Mouse (Mus musculus): ENCODE data around the gene Acadsb.
"Not testable (repeated sequence)": the region's sequence is repeated elsewhere in the genome, so short reads cannot be mapped to it uniquely, and the experiment has no call there.

The Acadsb gene
- long read RNA-seq, experiment 1, full-length matches to known transcripts = 184 of 226 reads
- long read RNA-seq, experiment 1, partial matches to known transcripts = 27 of 226 reads
- long read RNA-seq, experiment 1, other reads (novel, unspliced or antisense) = 15 of 226 reads
- long read RNA-seq, experiment 2, full-length matches to known transcripts = 59 of 70 reads
- long read RNA-seq, experiment 2, partial matches to known transcripts = 8 of 70 reads
- long read RNA-seq, experiment 2, other reads (novel, unspliced or antisense) = 3 of 70 reads

GRCm38 (mm10) chr7:131410416-131411058 lies at the start of gene Acadsb, which contains the start of gene Ikzf5:
Gene Acadsb (plus strand): TSS chr7:131410601.
Gene Ikzf5 (minus strand): TSS chr7:131410521.
- intact Hi-C loops (cut with DNase I) = loop anchor here (5.0 kb wide), 1 partner anchor 38 kb away; the partner anchor contains the start of gene Pstk

DNA sequence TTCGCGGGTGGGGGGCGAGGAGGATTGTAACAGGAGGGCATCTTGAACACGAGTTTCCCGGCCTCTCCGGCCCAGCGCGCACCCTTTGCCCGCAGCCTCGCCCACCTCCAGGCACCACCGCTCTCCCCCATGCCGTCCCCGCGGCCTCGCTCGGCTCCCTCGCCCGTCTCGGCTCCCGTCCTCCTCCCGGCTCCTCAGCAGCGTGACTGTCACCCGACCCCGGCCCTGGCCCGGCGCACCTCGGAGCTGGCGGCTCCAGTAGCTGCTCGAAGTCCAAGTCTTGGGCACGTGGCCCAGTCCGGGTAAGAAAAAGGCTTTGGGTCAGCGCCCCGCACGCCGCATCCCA lies 48.2 kb upstream of the Acadsb start:
- intact Hi-C loops (cut with DNase I) = no loop called here

DNA sequence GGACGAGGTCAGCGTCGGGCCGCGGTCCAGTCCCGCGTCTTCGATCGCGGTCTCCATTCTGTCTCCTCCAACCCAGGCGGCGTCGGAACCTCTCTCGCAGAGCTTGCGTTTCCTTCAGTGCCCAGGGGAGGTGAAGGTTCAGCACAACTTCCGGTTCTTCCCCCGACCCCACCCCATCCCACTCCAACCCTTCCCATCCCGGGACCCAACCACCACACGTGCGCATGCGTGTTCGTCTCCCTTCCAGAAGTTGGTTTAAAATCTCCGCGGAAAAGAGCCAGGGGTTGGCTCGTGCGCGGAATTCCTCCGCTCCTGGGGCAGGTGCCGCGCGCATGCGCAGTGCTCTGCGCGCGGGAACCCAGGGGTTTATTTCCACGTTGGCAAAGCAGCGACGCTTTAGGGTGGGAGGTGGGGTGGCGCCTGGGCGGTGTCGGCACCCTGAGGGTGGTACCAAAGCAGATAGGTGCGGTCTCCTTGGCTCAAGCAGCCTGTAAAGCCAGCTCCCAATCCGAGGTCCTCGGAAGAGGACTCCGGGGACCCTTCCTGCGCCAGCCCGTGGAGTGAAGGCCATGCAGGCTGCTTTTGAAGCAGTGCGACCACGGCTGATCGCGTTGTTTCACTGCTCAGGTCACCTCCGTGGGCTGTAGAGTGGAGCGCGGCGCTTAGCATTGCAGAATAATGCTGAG lies 47.6 kb upstream of the Acadsb start, which contains the start of gene 2310057M21Rik:
Gene 2310057M21Rik, minus strand, starts transcription at position 145 of the 686 bp plus-strand sequence.
- intact Hi-C loops (cut with DNase I) = no loop called here

- intact Hi-C loops (cut with DNase I) = no loop called here
Measured at GRCm38 (mm10) chr7:131364131-131364530, 46.3 kb upstream of the Acadsb start.

GRCm38 (mm10) chr7:131370648-131371469 lies 39.5 kb upstream of the Acadsb start, which contains the start of gene Pstk:
Gene Pstk (plus strand): TSS chr7:131371141.
- intact Hi-C loops (cut with DNase I) = loop anchor here (5.0 kb wide), 1 partner anchor 41 kb away; the partner anchor contains the start of genes Acadsb and Ikzf5

DNA sequence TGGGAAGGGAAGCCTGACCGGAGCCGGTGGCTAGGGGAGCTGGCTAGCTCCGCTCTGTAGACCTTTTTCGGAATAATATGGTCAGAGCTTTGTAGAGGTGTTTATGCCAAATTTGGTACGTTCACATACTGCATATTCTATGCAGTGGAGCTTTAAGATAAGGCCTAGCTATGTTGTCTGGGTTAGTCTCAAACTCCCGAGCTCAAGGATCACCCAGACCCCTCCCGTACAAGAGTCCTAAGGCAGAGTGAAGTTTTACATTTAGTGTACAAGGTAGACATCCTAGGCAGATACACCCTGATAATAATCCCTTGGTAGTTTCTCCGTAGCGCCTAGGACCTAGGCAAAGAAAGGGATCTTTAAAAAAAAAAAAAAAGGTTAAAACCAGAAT lies 38.9 kb upstream of the Acadsb start:
- intact Hi-C loops (cut with DNase I) = loop anchor here (5.0 kb wide), 1 partner anchor 41 kb away; the partner anchor contains the start of genes Acadsb and Ikzf5

DNA sequence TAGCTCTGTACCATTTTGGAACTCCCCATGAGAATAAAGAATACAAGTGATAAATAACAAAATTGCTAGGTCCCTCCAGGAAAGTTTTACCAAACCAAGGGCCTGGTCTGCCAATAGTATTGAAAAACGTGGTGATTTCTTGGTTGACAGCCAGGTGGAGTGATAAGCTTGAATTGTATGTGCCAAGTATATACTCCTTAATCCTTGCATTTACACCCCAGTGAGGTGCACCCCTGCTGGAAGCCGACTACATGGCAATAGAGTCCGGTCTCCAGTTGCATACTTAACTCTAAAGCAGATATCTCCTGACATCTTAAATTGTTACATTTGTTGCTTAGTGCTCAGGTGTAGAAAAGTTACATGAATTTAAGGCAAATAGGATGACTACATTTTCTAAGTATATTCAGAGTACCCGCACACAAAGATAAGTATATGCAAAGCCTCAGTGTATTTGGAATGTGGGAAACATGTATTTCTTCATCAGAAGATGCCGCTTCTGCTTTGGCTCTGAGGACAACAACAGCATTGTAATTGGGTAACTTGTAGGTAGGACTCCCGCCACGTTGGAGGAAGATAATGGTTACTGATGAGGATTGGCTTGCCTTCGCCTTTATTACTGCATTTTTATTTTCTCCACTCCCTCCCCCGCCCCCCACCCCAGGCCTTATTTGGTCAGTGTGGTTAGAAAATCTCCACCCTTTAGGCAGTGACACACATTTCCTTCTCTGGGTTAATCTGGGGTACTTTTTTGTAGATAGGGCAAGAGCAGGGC lies 38.3 kb upstream of the Acadsb start:
- intact Hi-C loops (cut with DNase I) = loop anchor here (5.0 kb wide), 1 partner anchor 40 kb away; the partner anchor contains the start of genes Acadsb and Ikzf5

DNA sequence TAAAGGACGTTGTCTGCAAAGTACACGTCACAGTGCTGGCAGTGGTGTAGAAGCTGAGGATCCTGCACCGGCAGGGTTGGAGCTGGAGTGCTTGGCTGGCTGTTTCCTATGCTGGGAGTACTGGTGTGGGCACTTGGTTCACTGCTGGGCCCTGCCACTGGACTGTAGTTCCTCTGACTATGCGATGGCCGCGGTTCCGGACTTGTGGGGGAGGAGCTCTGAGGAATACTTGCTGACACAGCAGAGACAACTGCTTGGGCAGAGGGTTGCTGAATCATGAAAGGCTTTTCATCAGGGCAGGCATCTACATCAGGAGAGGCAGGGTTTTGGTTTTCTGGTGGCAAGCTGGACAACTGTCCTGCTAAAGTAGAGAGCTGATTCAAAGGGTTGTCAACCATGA lies 18.6 kb upstream of the Acadsb start:
- intact Hi-C loops (cut with DNase I) = not testable (repeated sequence)

- intact Hi-C loops (cut with DNase I) = no loop called here
Measured at GRCm38 (mm10) chr7:131409321-131409987, 947 bp upstream of the Acadsb start.

- intact Hi-C loops (cut with DNase I) = loop anchor here (5.0 kb wide), 1 partner anchor 38 kb away; the partner anchor contains the start of gene Pstk
Measured at GRCm38 (mm10) chr7:131409988-131410385, 414 bp upstream of the Acadsb start.

DNA sequence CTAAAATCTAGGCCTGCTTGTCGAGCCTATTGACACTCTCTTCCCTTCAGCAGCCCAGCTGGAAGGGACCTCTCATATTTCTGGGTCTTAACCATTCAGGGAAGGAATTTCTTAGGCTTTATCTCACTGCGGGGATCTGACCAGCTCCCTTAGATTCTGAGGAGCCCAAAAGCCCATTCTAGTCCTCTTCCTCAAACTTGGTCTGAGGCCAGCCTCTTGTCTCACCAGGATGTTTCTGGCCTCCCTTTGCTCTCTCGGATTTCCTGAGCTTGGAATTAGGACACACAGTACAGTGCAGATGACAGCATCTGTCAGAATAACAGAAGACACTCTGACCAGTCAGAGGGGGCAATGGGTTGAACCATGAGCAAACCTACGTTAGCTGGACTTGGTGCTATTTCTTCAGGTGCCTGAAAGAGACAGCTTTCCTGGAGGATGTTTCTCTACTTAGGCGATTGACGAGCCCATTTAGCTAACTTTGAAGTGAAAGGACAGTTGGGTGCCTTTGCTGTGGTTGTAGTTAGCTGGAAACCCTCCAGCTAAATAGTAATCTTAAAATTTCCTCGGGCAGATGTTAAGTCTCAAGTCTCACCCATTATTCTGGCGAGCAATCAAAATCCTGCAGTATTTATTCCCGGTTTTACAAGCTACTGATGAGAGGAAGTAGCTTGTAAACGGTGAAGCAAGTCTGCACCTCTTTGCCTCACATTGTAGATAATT lies 980 bp downstream of the Acadsb start:
- intact Hi-C loops (cut with DNase I) = loop anchor here (5.0 kb wide), 1 partner anchor 39 kb away; the partner anchor contains the start of gene Pstk

DNA sequence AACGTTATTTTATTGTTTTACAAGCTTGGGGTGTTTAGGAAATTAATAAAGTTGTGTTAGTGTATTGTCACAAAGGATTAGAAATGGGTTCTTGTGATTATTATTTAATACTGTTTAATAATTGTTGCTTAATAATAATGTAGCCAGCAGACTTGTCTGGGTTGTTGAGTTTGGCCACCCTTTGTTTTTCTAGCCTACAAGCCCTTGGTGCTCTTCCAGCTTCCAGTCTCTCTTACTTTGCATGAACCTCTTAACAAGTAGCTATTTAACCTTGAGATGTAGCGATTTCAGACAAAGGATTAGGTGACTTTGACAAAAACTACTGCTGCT lies 1.5 kb downstream of the Acadsb start:
- intact Hi-C loops (cut with DNase I) = loop anchor here (5.0 kb wide), 1 partner anchor 40 kb away; the partner anchor contains the start of gene Pstk

DNA sequence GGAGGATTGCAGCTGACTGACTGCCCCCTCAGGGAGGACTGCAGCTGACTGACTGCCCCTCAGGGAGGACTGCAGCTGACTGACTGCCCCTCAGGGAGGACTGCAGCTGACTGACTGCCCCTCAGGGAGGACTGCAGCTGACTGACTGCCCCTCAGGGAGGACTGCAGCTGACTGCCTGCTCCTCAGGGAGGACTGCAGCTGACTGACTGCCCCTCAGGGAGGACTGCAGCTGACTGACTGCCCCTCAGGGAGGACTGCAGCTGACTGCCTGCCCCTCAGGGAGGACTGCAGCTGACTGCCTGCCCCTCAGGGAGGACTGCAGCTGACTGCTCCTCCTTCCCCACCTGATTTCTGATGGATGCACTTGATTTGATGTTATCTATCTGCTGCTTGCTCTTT lies 6.3 kb downstream of the Acadsb start:
- intact Hi-C loops (cut with DNase I) = not testable (repeated sequence)

- intact Hi-C loops (cut with DNase I) = no loop called here
Measured at GRCm38 (mm10) chr7:131417605-131418004, 7.2 kb downstream of the Acadsb start.

- intact Hi-C loops (cut with DNase I) = no loop called here
Measured at GRCm38 (mm10) chr7:131424912-131425311, 14.5 kb downstream of the Acadsb start.

DNA sequence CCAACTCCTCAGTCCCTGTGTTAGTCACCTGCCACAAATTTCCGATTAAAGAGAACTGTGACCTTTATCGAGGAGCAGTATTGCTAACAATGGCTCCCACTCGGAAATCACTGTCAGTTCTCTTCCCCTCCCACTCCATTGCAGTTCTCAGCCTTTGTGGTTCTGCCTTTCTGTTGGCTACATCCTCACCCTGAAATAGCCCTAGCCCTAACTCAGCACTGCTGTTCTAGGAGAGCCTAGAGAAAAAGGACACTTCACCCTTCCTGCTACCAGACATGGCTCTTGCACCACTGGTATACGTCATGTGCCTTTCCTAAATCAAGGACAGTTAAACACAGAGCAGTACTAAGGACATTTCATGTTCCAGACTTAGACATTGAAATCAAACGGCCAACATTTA lies 16.9 kb downstream of the Acadsb start:
- intact Hi-C loops (cut with DNase I) = no loop called here

DNA sequence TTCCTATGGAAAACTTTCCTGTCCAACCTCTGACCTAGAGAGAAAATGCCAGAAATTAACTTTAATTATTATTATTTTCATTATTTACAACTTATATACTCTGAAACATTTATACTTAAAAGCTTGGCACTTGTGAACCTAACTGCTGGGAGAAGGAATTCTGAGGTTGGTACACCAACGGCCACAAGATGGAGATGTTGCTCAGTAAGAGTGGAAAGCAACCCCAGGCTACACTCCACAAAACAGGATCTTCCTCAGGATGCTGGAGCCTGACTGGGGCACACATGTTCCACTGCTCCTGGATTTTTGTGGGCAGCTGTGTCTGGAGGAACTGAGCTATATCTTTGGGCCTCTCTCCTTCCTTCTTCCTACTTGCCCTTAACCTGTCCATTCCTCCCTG lies 21.8 kb downstream of the Acadsb start:
- intact Hi-C loops (cut with DNase I) = no loop called here

DNA sequence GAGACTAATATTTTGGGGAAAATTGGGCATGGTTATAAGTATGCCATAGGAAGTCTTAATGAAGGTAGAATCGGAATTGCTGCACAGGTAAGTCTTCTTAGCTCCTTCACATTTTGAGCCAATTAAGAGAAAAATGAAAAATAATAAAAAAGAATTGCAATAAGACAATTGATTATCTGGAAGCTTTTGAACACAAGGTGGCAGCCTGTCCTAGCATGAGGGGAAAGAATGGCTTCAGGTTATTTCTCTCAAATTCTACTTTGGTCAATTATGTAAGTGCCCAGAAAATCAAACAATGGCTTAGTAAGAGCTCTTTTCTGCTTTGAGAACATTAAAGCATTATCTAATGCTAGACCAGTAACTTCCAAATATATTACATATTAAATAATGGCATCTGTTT lies 23.9 kb downstream of the Acadsb start:
- intact Hi-C loops (cut with DNase I) = no loop called here

DNA sequence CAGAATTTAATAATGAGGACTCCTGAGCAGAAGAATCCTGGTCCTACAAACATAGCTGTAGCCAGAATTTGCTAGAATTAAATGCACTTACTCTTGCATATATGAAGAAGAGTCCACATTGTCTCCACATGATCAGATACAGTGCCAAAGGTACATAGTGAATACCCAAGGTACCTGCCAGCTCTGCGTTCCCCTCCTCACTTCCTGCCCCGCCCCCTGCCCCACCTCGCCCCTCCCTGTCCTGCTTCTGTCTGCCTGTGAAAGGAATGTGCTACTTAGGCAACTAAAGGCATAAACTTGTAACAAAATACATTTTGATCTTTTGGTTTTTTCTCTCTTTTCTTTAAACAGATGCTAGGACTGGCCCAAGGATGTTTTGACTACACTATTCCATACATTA lies 26.6 kb downstream of the Acadsb start:
- intact Hi-C loops (cut with DNase I) = no loop called here
